Mouse (Mus musculus): ENCODE measurements around the gene Gpx8. TPM values are rescaled to one million over a fixed set of nuclear protein-coding genes. Genes with fewer than 3 reads are reported as not detected.

The Gpx8 gene
- total and polyA plus RNA-seq, 3 experiments, result not detected

DNA sequence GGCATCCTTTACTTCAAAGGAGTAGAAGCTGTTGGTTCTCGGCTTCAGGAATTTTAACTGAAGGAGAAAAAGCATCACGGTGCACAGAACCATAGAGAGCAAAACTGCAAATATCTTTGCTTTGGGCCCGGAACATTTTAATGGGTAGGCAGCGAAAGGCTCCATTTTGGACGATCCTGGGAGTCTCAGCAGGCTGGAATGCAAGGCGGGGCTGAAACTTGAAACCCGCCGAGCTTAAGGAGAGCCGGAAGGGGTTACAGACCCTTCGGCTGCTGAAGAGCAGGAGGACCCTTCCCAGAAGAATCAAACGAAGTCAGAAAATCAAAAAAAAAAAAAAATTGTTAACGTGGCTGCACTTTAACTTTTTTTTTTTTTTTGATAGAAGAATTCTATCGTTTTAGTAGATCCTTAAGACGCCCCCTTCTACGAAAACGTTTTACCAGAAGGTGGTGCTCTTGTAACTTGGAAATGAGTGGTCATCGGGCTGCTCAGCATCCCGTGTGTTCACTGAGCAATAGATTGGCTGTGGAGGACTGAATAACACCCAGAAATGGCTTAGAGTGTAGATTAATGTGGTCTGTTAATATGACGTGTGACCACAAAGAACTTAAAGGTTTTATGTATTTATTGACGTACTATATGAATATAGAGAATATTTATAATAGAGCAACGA is at the start of gene Gpx8 (continued):
- TF ChIP-seq KAT2A (conservative IDR thresholded peaks at IDR 0.05; ENCODE audit: low read depth, low read length) (no peak), ETS1 (IDR thresholded peaks at IDR 0.05; ENCODE audit: low read depth, low read length) (no peak)

DNA sequence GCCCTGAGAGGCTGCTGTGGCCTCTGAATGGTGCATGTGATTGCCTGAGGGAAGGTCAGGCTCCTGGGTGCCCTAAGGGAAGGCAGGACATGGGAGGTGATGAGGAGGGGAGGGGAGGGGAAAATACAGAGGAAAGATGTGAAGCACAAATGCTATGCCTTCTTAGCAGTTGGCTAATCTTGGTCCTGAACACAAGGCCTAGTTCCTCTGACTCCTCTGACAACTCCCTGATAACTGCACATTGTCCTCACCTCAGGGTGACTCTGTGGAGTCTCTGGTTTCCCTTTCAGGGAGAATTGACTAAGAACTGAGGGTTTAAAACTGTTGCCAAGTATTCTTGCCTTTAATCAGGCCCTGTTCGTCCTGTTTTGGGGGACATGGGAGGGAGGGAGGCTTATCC is 48.4 kb upstream of the Gpx8 start:
- Histone ChIP-seq H3K27ac (ENCODE audit: control insufficient read depth, low read depth, low read length) (no peak overlapping the region), H3K9ac (ENCODE audit: control insufficient read depth, low read depth, low read length, poor library complexity, severe bottlenecking) (no peak overlapping the region)

DNA sequence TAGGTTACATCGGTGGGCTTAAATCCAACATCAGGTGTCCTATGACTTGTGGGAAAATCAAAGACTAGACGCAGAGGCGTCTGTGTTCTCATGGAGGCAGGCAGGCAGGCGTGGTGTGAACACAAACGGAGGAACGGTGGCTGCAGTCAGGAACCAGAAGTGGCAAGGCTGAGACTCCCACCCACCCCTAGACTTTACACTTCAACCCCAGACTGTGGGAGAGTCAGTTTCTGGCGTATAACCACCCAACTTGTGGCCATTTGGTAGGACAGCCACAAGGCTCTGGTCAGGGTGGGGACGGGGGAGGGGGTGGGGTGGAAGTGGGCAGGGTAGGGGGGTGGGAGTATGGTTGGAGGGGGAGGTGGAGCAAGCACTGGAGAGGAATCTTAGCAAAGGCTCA is 44.3 kb upstream of the Gpx8 start:
- TF ChIP-seq JUND (IDR thresholded peaks at IDR 0.05; ENCODE audit: low read depth, low read length) (no peak), TBP (IDR thresholded peaks at IDR 0.05; ENCODE audit: low read depth, low read length) (no peak), MAX (IDR thresholded peaks at IDR 0.05; ENCODE audit: low read length) (no peak), MYC (IDR thresholded peaks at IDR 0.05; ENCODE audit: low read depth, low read length) (no peak), UBTF (IDR thresholded peaks at IDR 0.05; ENCODE audit: borderline replicate concordance, insufficient read depth, low read depth, low read length) (no peak), TAL1 (IDR thresholded peaks at IDR 0.05; ENCODE audit: low read length) (no peak), CHD2 (IDR thresholded peaks at IDR 0.05; ENCODE audit: low read length) (no peak), SIN3A (IDR thresholded peaks at IDR 0.05; ENCODE audit: low read length) (no peak), RAD21 (IDR thresholded peaks at IDR 0.05; ENCODE audit: low read depth, low read length) (no peak), ZNF384 (IDR thresholded peaks at IDR 0.05; ENCODE audit: low read depth, low read length) (no peak), BHLHE40 (IDR thresholded peaks at IDR 0.05; ENCODE audit: borderline replicate concordance, low read depth, low read length) (no peak)
- H3K27ac ChIP-seq (ENCODE audit: control insufficient read depth, low read depth, low read length), result no peak overlapping the region
- H3K79me2 ChIP-seq (ENCODE audit: control insufficient read depth, insufficient read depth, low read length, poor library complexity), result no peaks in the 10 kb centered on the region
- H3K36me3 ChIP-seq (ENCODE audit: control insufficient read depth in 1 of 2, insufficient read depth in 2 of 2, low read length in 2 of 2), result peaks cover 0 to 2% of the 10 kb centered on the region in 2 experiments; a peak in 1 of 4 replicates
- DNase-seq (ENCODE audit: low read depth, low spot score), result no peak
- H3K4me1 ChIP-seq (ENCODE audit: control insufficient read depth in 1 of 2, insufficient read depth in 2 of 2, low read length in 2 of 2), result peaks cover 0 to 5% of the 10 kb centered on the region in 2 experiments; a peak in 2 of 4 replicates
- no peak overlapping the region for H3K4me3 ChIP-seq (ENCODE audit: control insufficient read depth in 1 of 2, insufficient read depth in 1 of 2, low read depth in 2 of 2, low read length in 2 of 2)
- no peak overlapping the region for H3K9ac ChIP-seq (ENCODE audit: control insufficient read depth, low read depth, low read length, poor library complexity, severe bottlenecking)
- H3K9me3 ChIP-seq (replicated peaks; ENCODE audit: insufficient read depth, low read length), result no peaks in the 10 kb centered on the region
- no peaks in the 10 kb centered on the region; a peak in 1 of 4 replicates for H3K27me3 ChIP-seq (ENCODE audit: control insufficient read depth in 1 of 2, insufficient read depth in 2 of 2, low read length in 2 of 2)

More for the DNA sequence above, 48.4 kb upstream of the Gpx8 start:
- Histone ChIP-seq H3K79me2 (ENCODE audit: control insufficient read depth, insufficient read depth, low read length, poor library complexity) (no peaks in the 10 kb centered on the region), H3K36me3 (ENCODE audit: control insufficient read depth in 1 of 2, insufficient read depth in 2 of 2, low read length in 2 of 2) (peaks cover 0 to 2% of the 10 kb centered on the region in 2 experiments; a peak in 1 of 4 replicates), H3K9me3 (replicated peaks; ENCODE audit: insufficient read depth, low read length) (no peaks in the 10 kb centered on the region), H3K4me3 (ENCODE audit: control insufficient read depth in 1 of 2, insufficient read depth in 1 of 2, low read depth in 2 of 2, low read length in 2 of 2) (no peak overlapping the region), H3K4me1 (ENCODE audit: control insufficient read depth in 1 of 2, insufficient read depth in 2 of 2, low read length in 2 of 2) (peaks cover 0 to 5% of the 10 kb centered on the region in 2 experiments; a peak in 2 of 4 replicates), H3K27me3 (ENCODE audit: control insufficient read depth in 1 of 2, insufficient read depth in 2 of 2, low read length in 2 of 2) (no peaks in the 10 kb centered on the region; a peak in 1 of 4 replicates)
- DNase-seq (ENCODE audit: low read depth, low spot score), result peak; percentile 35
- peak; percentile 24; the same call in 1 of the 2 replicates for TF ChIP-seq TCF12 (IDR thresholded peaks at IDR 0.05; ENCODE audit: low read depth, low read length)
- TF ChIP-seq SIN3A (IDR thresholded peaks at IDR 0.05; ENCODE audit: low read length), result no peak
- no peak for TF ChIP-seq ZMIZ1 (IDR thresholded peaks at IDR 0.05; ENCODE audit: low read depth, low read length)
- TF ChIP-seq MAFK (IDR thresholded peaks at IDR 0.05; ENCODE audit: borderline replicate concordance, low read depth, low read length), result no peak
- no peak for TF ChIP-seq CTCF (IDR thresholded peaks at IDR 0.05 in 2 of 3, conservative IDR thresholded peaks at IDR 0.05 in 1 of 3; ENCODE audit: control insufficient read depth in 1 of 3, insufficient read depth in 1 of 3, low read depth in 2 of 3, low read length in 3 of 3, poor library complexity in 1 of 3, severe bottlenecking in 1 of 3)
- TF ChIP-seq JUND (IDR thresholded peaks at IDR 0.05; ENCODE audit: low read depth, low read length), result no peak
- TF ChIP-seq EP300 (IDR thresholded peaks at IDR 0.05; ENCODE audit: low read depth in 1 of 2, low read length in 2 of 2), result peak; percentile 51 to 53
- no peak for TF ChIP-seq RCOR1 (IDR thresholded peaks at IDR 0.05; ENCODE audit: low read depth, low read length)
- TF ChIP-seq MAZ (IDR thresholded peaks at IDR 0.05; ENCODE audit: low read depth, low read length), result no peak
- TF ChIP-seq MYB (IDR thresholded peaks at IDR 0.05; ENCODE audit: low read depth, low read length), result no peak
- no peak for TF ChIP-seq TAL1 (IDR thresholded peaks at IDR 0.05; ENCODE audit: low read length)

Data from MEL (cell line).